Mouse (Mus musculus) G1E (cell line): ENCODE data around the gene Supt3. TPM values are rescaled to one million over a fixed set of nuclear protein-coding genes. Genes with fewer than 3 reads are reported as not detected.

ENCODE experiments used
- ATAC-seq: 2 replicates; pipeline ENCODE4 v1.8.0; 2016; ENCODE audit warnings: mild to moderate bottlenecking; ENCODE audit not compliant: insufficient number of reproducible peaks, poor library complexity, low FRiP score, severe bottlenecking; ENCODE audit errors: extremely low read depth
- DNase-seq: peaks from one replicate; pipeline ENCODE4 v3.0.0; 2012; ENCODE audit warnings: low spot score
- H3K27me3 ChIP-seq: 2 replicates; pipeline ENCODE4 v1.6.1; 2012; ENCODE audit warnings: mild to moderate bottlenecking, low read length, inconsistent platforms; ENCODE audit not compliant: insufficient read depth
- H3K36me3 ChIP-seq: replicated peaks from 2 replicates; pipeline ENCODE3; 2012; ENCODE audit warnings: mild to moderate bottlenecking, inconsistent platforms
- H3K4me1 ChIP-seq: 2 replicates; pipeline ENCODE4 v1.6.1; 2012; ENCODE audit warnings: low read depth, low read length, inconsistent platforms, mixed read lengths; ENCODE audit not compliant: insufficient read depth
- H3K4me3 ChIP-seq: 2 replicates; pipeline ENCODE4 v1.5.1; 2012; ENCODE audit warnings: low read depth, mild to moderate bottlenecking, inconsistent platforms, low read length, moderate library complexity, mixed read lengths
- H3K9me3 ChIP-seq: replicated peaks from 2 replicates; pipeline ENCODE4 v1.6.1; 2012; ENCODE audit warnings: inconsistent platforms
- CTCF ChIP-seq: IDR thresholded peaks from 2 replicates; pipeline ENCODE4 v1.5.1; 2012; ENCODE audit warnings: low read depth, low read length, inconsistent platforms, mixed read lengths
- GATA1 ChIP-seq: IDR thresholded peaks from 2 replicates; pipeline ENCODE4 v1.6.1; 2012; ENCODE audit warnings: borderline replicate concordance, low read length, inconsistent platforms, mixed read lengths
- GATA2 ChIP-seq: IDR thresholded peaks from 2 replicates; pipeline ENCODE4 v1.6.1; 2012; ENCODE audit warnings: low read depth, low read length, inconsistent platforms, borderline replicate concordance
- POLR2AphosphoS5 ChIP-seq: IDR thresholded peaks from 2 replicates; pipeline ENCODE4 v1.6.1; 2012; ENCODE audit warnings: low read depth, low read length, inconsistent platforms; ENCODE audit not compliant: insufficient replicate concordance
- TAL1 ChIP-seq: conservative IDR thresholded peaks from 2 replicates; pipeline ENCODE4 v1.6.1; 2012; ENCODE audit warnings: low read depth, low read length, inconsistent platforms, mixed read lengths
- polyA plus RNA-seq: library from polyadenylated mRNA; stranded (reverse); fragments of >175 nt; gene quantifications from 2 replicates; pipeline ENCODE4 v1.2.3, GENCODE M21; 2012
- total RNA-seq, 2 experiments: library from RNA; stranded (forward) in 1 of 2; stranded (reverse) in 1 of 2; fragments of 200-1000 nt in 1 of 2; fragments of >200 nt in 1 of 2; fragmentation: Nextera tagmentation in 1 of 2; gene quantifications; 2 replicates each; pipeline ENCODE4 v1.2.3; 2014 to 2017

Supt3 gene
- total and polyA plus RNA-seq, 3 experiments: 4.8 to 25.4 (median 8.9) TPM

DNA sequence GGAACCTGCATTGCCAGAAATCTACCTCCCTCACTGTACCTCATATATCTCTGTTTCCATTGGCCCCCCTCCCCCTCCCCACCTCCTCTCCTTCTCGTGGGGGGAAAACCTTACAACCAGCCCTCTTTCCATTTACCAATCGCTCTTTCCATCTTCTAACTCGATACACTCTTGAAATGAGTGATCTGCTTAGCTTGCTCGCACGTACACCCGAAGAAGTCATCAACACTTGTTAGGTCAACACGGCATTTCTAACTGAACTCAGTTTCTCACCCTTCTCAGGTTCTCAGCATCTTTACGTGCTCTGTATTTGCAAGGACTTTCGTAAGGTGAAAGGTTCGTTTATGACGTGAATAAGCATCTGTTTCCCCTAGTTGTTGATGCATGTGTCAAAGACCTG lies 10.6 kb upstream of the Supt3 start:
- Histone ChIP-seq H3K36me3 (no peaks in the 10 kb centered on the region), H3K9me3 (no peaks in the 10 kb centered on the region), H3K27me3 (no peaks in the 10 kb centered on the region), H3K4me1 (no peaks in the 10 kb centered on the region), H3K4me3 (no peak overlapping the region)
- DNase-seq (no peak), ATAC-seq (no peak)
- TF ChIP-seq GATA1 (no peak), CTCF (no peak), GATA2 (no peak), TAL1 (no peak), POLR2AphosphoS5 (no peak)

DNA sequence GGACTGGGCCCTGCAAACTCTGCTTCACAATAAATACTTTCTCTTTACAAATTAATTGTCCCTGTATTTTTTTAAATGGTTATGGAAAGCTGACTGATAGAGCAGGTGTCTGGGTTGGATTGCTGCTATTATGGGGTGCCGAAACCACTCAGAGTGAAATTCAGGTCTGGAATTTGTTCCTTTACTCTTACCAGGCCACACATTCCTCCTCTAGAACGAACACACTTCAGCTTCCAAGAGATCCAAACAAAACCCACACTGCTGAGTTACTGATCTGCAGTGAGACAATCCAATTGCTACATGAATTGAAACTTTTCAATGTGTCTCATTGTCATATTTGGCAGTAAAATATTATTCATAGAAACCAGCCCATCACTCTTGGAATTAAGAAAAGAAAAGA lies 10.0 kb upstream of the Supt3 start:
- DNase-seq (no peak), ATAC-seq (no peak)
- no peaks in the 10 kb centered on the region for H3K9me3 ChIP-seq
- no peaks in the 10 kb centered on the region for H3K4me1 ChIP-seq
- no peaks in the 10 kb centered on the region for H3K36me3 ChIP-seq
- H3K4me3 ChIP-seq: no peak overlapping the region
- H3K27me3 ChIP-seq: no peaks in the 10 kb centered on the region
- TF ChIP-seq GATA2 (no peak), POLR2AphosphoS5 (no peak), CTCF (no peak), GATA1 (no peak), TAL1 (no peak)

DNA sequence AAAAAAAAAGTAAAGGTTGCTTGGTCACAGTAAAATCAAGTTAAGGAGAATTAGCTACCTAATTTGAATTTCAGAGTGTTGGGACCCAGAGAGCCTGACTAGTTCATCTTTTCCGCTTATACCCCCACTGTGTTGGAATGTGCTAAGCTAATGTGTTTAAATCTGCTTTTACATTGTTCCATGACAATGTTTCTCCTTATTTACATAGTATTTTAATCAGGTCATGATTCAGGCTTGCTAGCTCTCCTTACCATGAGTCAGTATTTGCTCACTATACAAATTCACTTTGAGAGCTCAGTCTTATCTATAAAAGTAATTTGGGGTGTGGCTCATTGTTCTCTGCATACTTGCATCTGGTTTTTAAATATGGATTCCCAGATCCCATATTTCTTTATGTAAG lies 9.6 kb upstream of the Supt3 start:
- H3K36me3 ChIP-seq: no peaks in the 10 kb centered on the region
- no peaks in the 10 kb centered on the region for H3K9me3 ChIP-seq
- DNase-seq (no peak), ATAC-seq (no peak)
- H3K4me1 ChIP-seq: no peaks in the 10 kb centered on the region
- TF ChIP-seq GATA2 (no peak), POLR2AphosphoS5 (no peak), CTCF (no peak), GATA1 (no peak), TAL1 (no peak)
- H3K27me3 ChIP-seq: no peaks in the 10 kb centered on the region
- H3K4me3 ChIP-seq: no peak overlapping the region

DNA sequence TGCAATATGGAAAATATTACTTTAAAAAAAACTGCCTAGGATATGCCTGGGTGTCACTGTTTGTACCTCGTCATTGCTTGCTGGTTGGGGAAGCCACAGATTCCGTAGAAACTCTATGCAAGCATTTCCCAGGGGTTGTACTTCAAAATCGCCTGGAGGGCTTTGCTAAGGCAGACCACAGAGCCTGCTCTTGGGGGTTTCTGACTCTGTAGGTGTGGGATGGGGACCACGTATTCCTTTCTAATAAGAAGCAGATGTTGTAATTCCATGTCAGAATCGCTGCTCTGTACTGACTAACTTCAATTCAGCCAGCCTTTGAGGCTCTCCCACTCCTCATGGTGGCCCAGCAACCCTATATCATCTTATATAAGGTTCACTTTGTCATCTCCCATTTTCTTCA lies 8.4 kb upstream of the Supt3 start:
- no peak for ATAC-seq
- Histone ChIP-seq H3K4me1 (no peaks in the 10 kb centered on the region), H3K4me3 (no peak overlapping the region), H3K27me3 (no peaks in the 10 kb centered on the region), H3K9me3 (no peaks in the 10 kb centered on the region), H3K36me3 (no peaks in the 10 kb centered on the region)
- no peak for DNase-seq
- TF ChIP-seq TAL1: no peak
- no peak for TF ChIP-seq GATA1
- TF ChIP-seq GATA2: no peak

DNA sequence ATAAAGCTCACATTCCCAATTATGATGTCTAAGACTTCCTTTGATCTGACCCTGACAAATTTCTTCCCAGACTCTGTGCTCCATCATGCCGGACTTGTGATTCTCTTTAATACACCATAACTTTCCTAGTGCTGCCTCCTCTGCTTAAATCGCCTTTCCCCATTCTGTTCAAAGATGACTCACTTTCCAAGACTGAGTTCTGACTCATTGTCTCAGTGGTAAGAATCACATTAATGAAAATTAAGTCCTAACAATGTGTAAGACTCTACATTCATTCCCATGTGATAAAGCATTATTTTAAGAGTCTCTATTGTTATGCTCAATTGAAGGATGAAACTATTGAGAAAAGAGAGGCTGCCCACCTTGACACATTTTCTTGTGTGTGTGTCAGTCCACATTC lies 6.1 kb upstream of the Supt3 start:
- H3K27me3 ChIP-seq: no peaks in the 10 kb centered on the region
- no peak overlapping the region for H3K4me3 ChIP-seq
- DNase-seq (no peak), ATAC-seq (no peak)
- TF ChIP-seq CTCF (no peak), GATA2 (no peak)
- no peaks in the 10 kb centered on the region for H3K4me1 ChIP-seq
- no peaks in the 10 kb centered on the region for H3K36me3 ChIP-seq
- H3K9me3 ChIP-seq: no peaks in the 10 kb centered on the region; the same call in 1 of the 2 replicates

DNA sequence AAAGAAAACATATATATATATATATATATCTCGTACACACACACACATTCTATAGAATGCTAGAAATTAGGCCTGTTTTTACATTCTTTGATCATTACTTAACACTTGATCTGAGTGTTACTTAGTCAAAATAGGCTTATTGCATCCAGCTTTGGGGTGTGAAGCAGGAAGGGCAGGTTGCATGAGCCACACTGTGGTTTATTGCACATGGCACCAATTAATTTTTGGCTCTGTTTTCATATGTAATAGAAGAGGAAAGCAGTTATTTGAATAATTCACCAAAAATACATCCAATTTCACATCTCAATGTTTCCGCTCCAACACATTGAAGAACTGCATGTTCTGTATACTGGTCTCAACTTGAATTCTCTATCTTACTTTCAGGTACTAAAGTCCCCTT lies 4.4 kb upstream of the Supt3 start:
- H3K4me3 ChIP-seq: no peak overlapping the region
- DNase-seq (no peak), ATAC-seq (no peak)

DNA sequence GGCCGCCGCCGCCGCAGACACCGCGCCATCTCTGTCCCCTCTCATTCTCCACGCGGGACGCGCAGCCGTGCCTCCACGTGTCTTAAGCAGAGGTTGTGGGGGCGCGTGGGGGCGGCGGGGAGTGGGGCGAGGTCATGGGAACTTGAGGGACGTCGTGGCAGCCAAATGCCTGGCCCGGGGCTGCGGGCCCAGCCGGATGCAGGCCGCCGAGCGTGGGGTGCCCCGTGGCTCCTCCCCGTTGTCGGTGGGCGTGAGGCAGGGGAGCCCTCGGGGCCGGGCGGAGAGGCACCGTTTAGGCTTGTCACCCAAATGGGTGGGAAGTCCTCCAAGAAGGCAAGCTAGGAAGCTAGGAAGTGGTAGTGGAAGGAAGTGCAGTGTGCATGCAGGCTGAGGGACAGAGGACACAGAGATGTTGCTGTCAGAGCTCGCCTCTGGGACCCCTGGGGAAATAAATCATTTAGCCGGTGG lies 419 bp downstream of the Supt3 start:
- peak; percentile 78 for ATAC-seq

More for the DNA sequence above, 4.4 kb upstream of the Supt3 start:
- TF ChIP-seq CTCF (no peak), POLR2AphosphoS5 (no peak), GATA1 (no peak), TAL1 (no peak), GATA2 (no peak)
- H3K9me3 ChIP-seq: no peaks in the 10 kb centered on the region; the same call in 1 of the 2 replicates
- H3K27me3 ChIP-seq: no peaks in the 10 kb centered on the region
- peaks cover 5% of the 10 kb centered on the region for H3K4me1 ChIP-seq
- no peaks in the 10 kb centered on the region for H3K36me3 ChIP-seq

More for the DNA sequence above, 419 bp downstream of the Supt3 start:
- peak overlapping the region; percentile 78 for H3K4me3 ChIP-seq
- TF ChIP-seq TAL1: no peak
- DNase-seq: peak; percentile 75
- no peaks in the 10 kb centered on the region for H3K36me3 ChIP-seq
- H3K27me3 ChIP-seq: no peaks in the 10 kb centered on the region
- H3K9me3 ChIP-seq: no peaks in the 10 kb centered on the region; the same call in 1 of the 2 replicates
- peaks cover 15% of the 10 kb centered on the region for H3K4me1 ChIP-seq
